Mouse (Mus musculus) midbrain, embryonic 13.5 days (tissue): ENCODE data around the gene Mlycd. TPM values are rescaled to one million over a fixed set of nuclear protein-coding genes. Genes with fewer than 3 reads are reported as not detected.

Source experiments
- ATAC-seq: fragments of 200-750 bp; cut with Nextera tagmentation; 2 replicates; pipeline ENCODE4 v1.8.0; 2017; ENCODE audit warnings: mild to moderate bottlenecking, moderate TSS enrichment, moderate library complexity
- H3K27ac ChIP-seq: fragments of 300-500 bp; sonication (generic); 2 replicates; pipeline ENCODE4 v1.5.1; 2015; ENCODE audit warnings: inconsistent platforms, mild to moderate bottlenecking, moderate library complexity
- H3K27me3 ChIP-seq: fragments of 300-500 bp; sonication (generic); 2 replicates; pipeline ENCODE4 v1.6.1; 2015; ENCODE audit warnings: mild to moderate bottlenecking, inconsistent platforms
- H3K36me3 ChIP-seq: fragments of 300-500 bp; sonication (generic); 2 replicates; pipeline ENCODE4 v1.6.1; 2015; ENCODE audit warnings: mild to moderate bottlenecking, inconsistent platforms
- H3K4me1 ChIP-seq: fragments of 300-500 bp; sonication (generic); replicated peaks from 2 replicates; pipeline ENCODE4 v1.6.1; 2015; ENCODE audit warnings: inconsistent platforms
- H3K4me2 ChIP-seq: fragments of 300-500 bp; sonication (generic); replicated peaks from 2 replicates; pipeline ENCODE4 v1.6.1; 2015; ENCODE audit warnings: moderate library complexity, mild to moderate bottlenecking, inconsistent platforms
- H3K4me3 ChIP-seq: fragments of 300-500 bp; sonication (generic); replicated peaks from 2 replicates; pipeline ENCODE4 v1.5.1; 2015; ENCODE audit warnings: mild to moderate bottlenecking, inconsistent platforms
- H3K9ac ChIP-seq: fragments of 300-500 bp; sonication (generic); replicated peaks from 2 replicates; pipeline ENCODE4 v1.6.1; 2015; ENCODE audit warnings: mild to moderate bottlenecking, inconsistent platforms
- H3K9me3 ChIP-seq: fragments of 300-500 bp; sonication (generic); 2 replicates; pipeline ENCODE4 v1.6.1; 2016; ENCODE audit warnings: mild to moderate bottlenecking, inconsistent platforms
- WGBS: fragments of 180-500 bp; shearing (Covaris S2); methylation state at CpG from one replicate; pipeline ENCODE4 v1.1.7; 2015; 5-methylcytosine and 5-hydroxymethylcytosine counted together
- polyA plus RNA-seq: library from polyadenylated mRNA; unstranded; fragments of >200 nt; fragmentation: Nextera tagmentation; extraction: Ambion mirVana; gene quantifications from 2 replicates; pipeline ENCODE4 v1.2.1, GENCODE M21; 2015

Gene Mlycd
- polyA plus RNA-seq, 1 experiment from 2014 or later, result 13.8 TPM

GRCm38 (mm10) chr8:119380619-119381018, 14.1 kb upstream of the Mlycd start:
- no peaks in the 10 kb centered on the region for H3K27me3 ChIP-seq
- no peak for ATAC-seq
- 34% methylated on average over 4 of the region's 4 CpGs for WGBS
- H3K9ac ChIP-seq, result no peak overlapping the region
- no peaks in the 10 kb centered on the region for H3K9me3 ChIP-seq
- H3K4me2 ChIP-seq, result no peak overlapping the region
- H3K4me3 ChIP-seq, result no peak overlapping the region
- no peak overlapping the region for H3K27ac ChIP-seq
- H3K4me1 ChIP-seq, result no peaks in the 10 kb centered on the region
- H3K36me3 ChIP-seq, result no peaks in the 10 kb centered on the region

GRCm38 (mm10) chr8:119384478-119384877, 10.2 kb upstream of the Mlycd start:
- H3K9ac ChIP-seq, result no peak overlapping the region
- H3K4me2 ChIP-seq, result no peak overlapping the region

GRCm38 (mm10) chr8:119385854-119386253, 8.8 kb upstream of the Mlycd start:
- WGBS, result 80% methylated on average over 6 of the region's 6 CpGs
- Histone ChIP-seq H3K4me3 (no peak overlapping the region), H3K9me3 (no peaks in the 10 kb centered on the region), H3K4me2 (no peak overlapping the region), H3K4me1 (no peaks in the 10 kb centered on the region), H3K36me3 (no peaks in the 10 kb centered on the region), H3K27me3 (0 out of 2 replicates have a peak, but pooled peaks cover 6% of the 10 kb centered on the region), H3K9ac (no peak overlapping the region), H3K27ac (no peak overlapping the region)
- no peak for ATAC-seq

More at GRCm38 (mm10) chr8:119384478-119384877, 10.2 kb upstream of the Mlycd start:
- ATAC-seq, result peak; percentile 50; the same call in 1 of the 2 replicates
- no peaks in the 10 kb centered on the region for H3K9me3 ChIP-seq
- 0 out of 2 replicates have a peak, but pooled peaks cover 4% of the 10 kb centered on the region for H3K27me3 ChIP-seq
- H3K4me1 ChIP-seq, result no peaks in the 10 kb centered on the region
- no peaks in the 10 kb centered on the region for H3K36me3 ChIP-seq
- no peak overlapping the region for H3K4me3 ChIP-seq
- WGBS, result 24% methylated on average over 10 of the region's 10 CpGs
- H3K27ac ChIP-seq, result no peak overlapping the region

GRCm38 (mm10) chr8:119386988-119387387, 7.7 kb upstream of the Mlycd start:
- Histone ChIP-seq H3K36me3 (no peaks in the 10 kb centered on the region), H3K27me3 (0 out of 2 replicates have a peak, but pooled peaks cover 6% of the 10 kb centered on the region), H3K27ac (no peak overlapping the region), H3K4me1 (no peaks in the 10 kb centered on the region), H3K9ac (no peak overlapping the region), H3K9me3 (no peaks in the 10 kb centered on the region), H3K4me3 (no peak overlapping the region), H3K4me2 (no peak overlapping the region)
- ATAC-seq, result no peak
- 83% methylated on average over 6 of the region's 6 CpGs for WGBS

GRCm38 (mm10) chr8:119394097-119394496, 581 bp upstream of the Mlycd start:
- peak; percentile 9; the same call in 1 of the 2 replicates for ATAC-seq

GRCm38 (mm10) chr8:119395072-119395950, 633 bp downstream of the Mlycd start:
- WGBS, result 5% methylated on average over 78 of the region's 83 CpGs
- no peaks in the 10 kb centered on the region for H3K9me3 ChIP-seq

More at GRCm38 (mm10) chr8:119394097-119394496, 581 bp upstream of the Mlycd start:
- H3K9ac ChIP-seq, result peak overlapping the region; percentile 95
- 0 out of 2 replicates have a peak, but pooled peaks cover 8% of the 10 kb centered on the region for H3K36me3 ChIP-seq
- 84% methylated on average over 9 of the region's 9 CpGs for WGBS
- H3K27ac ChIP-seq, result peak overlapping the region; percentile 92; the same call in 1 of the 2 replicates
- H3K4me1 ChIP-seq, result peaks cover 21% of the 10 kb centered on the region
- 0 out of 2 replicates have a peak, but pooled peaks cover 2% of the 10 kb centered on the region for H3K27me3 ChIP-seq
- H3K4me3 ChIP-seq, result peak overlapping the region; percentile 92
- peak overlapping the region; percentile 100 for H3K4me2 ChIP-seq
- no peaks in the 10 kb centered on the region for H3K9me3 ChIP-seq

GRCm38 (mm10) chr8:119398558-119398957, 3.9 kb downstream of the Mlycd start:
- Histone ChIP-seq H3K9ac (no peak overlapping the region), H3K9me3 (no peaks in the 10 kb centered on the region), H3K36me3 (peaks cover 24% of the 10 kb centered on the region), H3K4me1 (peaks cover 21% of the 10 kb centered on the region), H3K27me3 (no peaks in the 10 kb centered on the region), H3K27ac (no peak overlapping the region), H3K4me3 (no peak overlapping the region), H3K4me2 (no peak overlapping the region)
- ATAC-seq, result no peak
- 83% methylated on average over 9 of the region's 9 CpGs for whole genome bisulfite sequencing

More at GRCm38 (mm10) chr8:119395072-119395950, 633 bp downstream of the Mlycd start:
- 0 out of 2 replicates have a peak, but pooled peaks cover under 1% of the 10 kb centered on the region for H3K27me3 ChIP-seq
- H3K27ac ChIP-seq, result peak overlapping the region; percentile 92
- peak overlapping the region; percentile 95 for H3K9ac ChIP-seq
- peak overlapping the region; percentile 100 for H3K4me2 ChIP-seq
- H3K4me1 ChIP-seq, result peaks cover 21% of the 10 kb centered on the region
- 0 out of 2 replicates have a peak, but pooled peaks cover 8% of the 10 kb centered on the region for H3K36me3 ChIP-seq
- peak overlapping the region; percentile 92 for H3K4me3 ChIP-seq
- peak; percentile 65 for ATAC-seq

GRCm38 (mm10) chr8:119399255-119399654, 4.6 kb downstream of the Mlycd start:
- Histone ChIP-seq H3K27me3 (no peaks in the 10 kb centered on the region), H3K4me2 (no peak overlapping the region), H3K27ac (no peak overlapping the region), H3K4me1 (peaks cover 19% of the 10 kb centered on the region), H3K4me3 (no peak overlapping the region), H3K9ac (no peak overlapping the region), H3K36me3 (peaks cover 30% of the 10 kb centered on the region), H3K9me3 (no peaks in the 10 kb centered on the region)
- no peak for ATAC-seq
- 84% methylated on average over 6 of the region's 6 CpGs for WGBS

GRCm38 (mm10) chr8:119400122-119400671, 5.5 kb downstream of the Mlycd start:
- Histone ChIP-seq H3K36me3 (peaks cover 40% of the 10 kb centered on the region), H3K27ac (no peak overlapping the region), H3K9ac (no peak overlapping the region), H3K27me3 (no peaks in the 10 kb centered on the region), H3K9me3 (no peaks in the 10 kb centered on the region), H3K4me2 (no peak overlapping the region), H3K4me3 (no peak overlapping the region), H3K4me1 (peaks cover 17% of the 10 kb centered on the region)
- ATAC-seq, result no peak
- 86% methylated on average over 9 of the region's 9 CpGs for WGBS

GRCm38 (mm10) chr8:119400904-119401303, 6.2 kb downstream of the Mlycd start:
- Histone ChIP-seq H3K27me3 (no peaks in the 10 kb centered on the region), H3K4me1 (peaks cover 10% of the 10 kb centered on the region), H3K4me2 (no peak overlapping the region), H3K9me3 (no peaks in the 10 kb centered on the region), H3K9ac (no peak overlapping the region), H3K27ac (no peak overlapping the region), H3K4me3 (no peak overlapping the region), H3K36me3 (peaks cover 42% of the 10 kb centered on the region)
- no peak for ATAC-seq
- WGBS, result 89% methylated on average over 3 of the region's 3 CpGs

GRCm38 (mm10) chr8:119403912-119404311, 9.2 kb downstream of the Mlycd start:
- ATAC-seq, result no peak
- WGBS, result 74% methylated on average over 10 of the region's 10 CpGs
- H3K27ac ChIP-seq, result no peak overlapping the region
- no peak overlapping the region for H3K4me2 ChIP-seq
- H3K36me3 ChIP-seq, result peaks cover 56% of the 10 kb centered on the region
- no peaks in the 10 kb centered on the region for H3K27me3 ChIP-seq
- H3K4me1 ChIP-seq, result 0 out of 2 replicates have a peak, but pooled peaks cover 2% of the 10 kb centered on the region
- no peaks in the 10 kb centered on the region for H3K9me3 ChIP-seq
- no peak overlapping the region for H3K9ac ChIP-seq
- H3K4me3 ChIP-seq, result no peak overlapping the region

GRCm38 (mm10) chr8:119404648-119405047, 10.0 kb downstream of the Mlycd start:
- no peak overlapping the region for H3K4me2 ChIP-seq
- H3K9me3 ChIP-seq, result no peaks in the 10 kb centered on the region
- no peak overlapping the region for H3K9ac ChIP-seq
- peaks cover 63% of the 10 kb centered on the region for H3K36me3 ChIP-seq
- ATAC-seq, result no peak
- H3K27me3 ChIP-seq, result no peaks in the 10 kb centered on the region
- no peak overlapping the region for H3K27ac ChIP-seq
- no peak overlapping the region for H3K4me3 ChIP-seq
- WGBS, result 96% methylated on average over 5 of the region's 5 CpGs
- no peaks in the 10 kb centered on the region for H3K4me1 ChIP-seq
